Mouse (Mus musculus) heart, adult 2 months (tissue): Measurements from ENCODE around the gene Vkorc1.

Experiments
- CTCF ChIP-seq: fragments of 200-600 bp; IDR thresholded peaks from 2 replicates; pipeline ENCODE4 v1.8.1; 2022; ENCODE audit warnings: antibody characterized with exemption, mild to moderate bottlenecking, moderate library complexity
- POLR2A ChIP-seq: fragments of 200-500 bp; IDR thresholded peaks from 2 replicates; pipeline ENCODE4 v1.6.1; 2011; ENCODE audit warnings: mild to moderate bottlenecking, low read depth, low read length, control low read depth; ENCODE audit not compliant: insufficient read depth

DNA sequence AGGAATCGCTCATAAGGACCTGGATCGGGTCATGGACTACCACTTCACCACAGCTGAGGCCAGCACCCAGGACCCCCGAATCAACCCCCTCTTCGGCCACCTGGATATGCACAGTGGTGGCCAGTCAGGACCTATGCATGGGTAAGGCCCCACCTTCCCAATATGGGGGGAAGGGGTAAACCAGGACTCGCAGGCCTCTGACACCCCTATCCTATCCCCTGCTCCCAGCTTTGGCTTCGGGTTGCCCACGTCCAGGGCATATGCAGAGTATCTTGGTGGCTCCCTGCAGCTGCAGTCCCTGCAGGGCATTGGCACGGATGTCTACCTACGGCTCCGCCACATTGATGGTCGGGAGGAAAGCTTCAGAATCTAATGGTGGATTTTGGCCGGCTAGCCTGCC is 12.5 kb upstream of the Vkorc1 start:
- TF ChIP-seq CTCF: no peak
- TF ChIP-seq POLR2A: no peak
